Mouse (Mus musculus): ENCODE measurements around the gene Fhit.

- TF ChIP-seq GATA1 (IDR thresholded peaks at IDR 0.05; ENCODE audit: borderline replicate concordance, low read length): no peak
- TF ChIP-seq FLI1 (IDR thresholded peaks at IDR 0.05; ENCODE audit: low read length): no peak
Observed at GRCm38 (mm10) chr14:10166641-10167429, 995.0 kb downstream of the Fhit start.

Measured in megakaryocyte, embryonic 14.5 days (primary cell).